17 mouse cellular contexts compared by ENCODE assay signal in the genomic region with DNA sequence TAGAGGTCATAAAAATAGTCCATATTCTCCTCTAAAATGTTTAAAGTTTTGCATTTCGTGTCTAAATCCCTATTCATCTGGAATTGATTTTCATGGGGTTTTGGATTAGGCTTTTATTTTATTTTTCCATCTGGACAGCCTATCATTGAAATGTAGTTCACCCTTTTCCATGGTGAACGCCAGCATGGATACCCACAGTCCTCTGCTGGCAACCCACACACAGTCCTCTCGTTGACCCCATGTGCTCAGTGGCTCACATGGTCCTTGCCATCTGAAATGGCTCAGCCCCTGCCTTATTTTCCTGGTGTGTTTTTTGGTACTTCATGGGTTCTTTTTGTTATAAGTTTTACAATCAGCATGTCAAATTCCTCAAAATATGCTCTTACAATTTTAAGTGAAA.
"Had no signal": no experiment of that assay in that cellular context is flagged by ENCODE, and none has a peak within 500 bp of the region (broad histone marks: within the 10 kb centered on the region; RNA-seq: fewer than 3 reads in every experiment).

No protein-coding gene starts in this region.

- H3K36me3 ChIP-seq: lung, embryonic 15.5 days; midbrain, embryonic 13.5 days; midbrain, embryonic 15.5 days; neural tube, embryonic 12.5 days had no signal

- H3K4me3 ChIP-seq: lung, embryonic 15.5 days; megakaryocyte, embryonic 14.5 days; midbrain, embryonic 13.5 days; midbrain, embryonic 15.5 days; neural tube, embryonic 12.5 days had no signal

- ATAC-seq: liver, postnatal 0 days; lung, postnatal 0 days; midbrain, embryonic 13.5 days; midbrain, embryonic 15.5 days had no signal

- H3K27me3 ChIP-seq: lung, embryonic 15.5 days; megakaryocyte, embryonic 14.5 days; midbrain, embryonic 13.5 days; midbrain, embryonic 15.5 days; neural tube, embryonic 12.5 days had no signal

- H3K4me2 ChIP-seq: lung, embryonic 15.5 days; midbrain, embryonic 11.5 days; midbrain, embryonic 13.5 days; midbrain, embryonic 15.5 days; neural tube, embryonic 12.5 days had no signal

- H3K9me3 ChIP-seq: lung, embryonic 15.5 days; megakaryocyte, embryonic 14.5 days; midbrain, embryonic 13.5 days; midbrain, embryonic 15.5 days; neural tube, embryonic 12.5 days had no signal

- H3K4me1 ChIP-seq: megakaryocyte, embryonic 14.5 days had no signal

- DNase-seq: liver, postnatal 0 days; lung, adult 2 months; lung, postnatal 14 days; lung, postnatal 36 days; right cerebral cortex, postnatal 14 days; spleen, adult 18-20 months; thymus, adult 18-20 months; thymus, postnatal 25 days; thymus, postnatal 4 days had no signal

- H3K27ac ChIP-seq: lung, embryonic 15.5 days; macrophage; midbrain, embryonic 13.5 days; midbrain, embryonic 15.5 days; neural tube, embryonic 12.5 days had no signal

- H3K9ac ChIP-seq: liver, postnatal 0 days; lung, embryonic 15.5 days; midbrain, embryonic 13.5 days; midbrain, embryonic 15.5 days; neural tube, embryonic 12.5 days had no signal
